Mouse (Mus musculus): ENCODE measurements around the gene Tcl1b3.
A peak's percentile ranks its signal among the peaks of the same experiment; 100 is the strongest.
"Not testable (repeated sequence)": the region's sequence is repeated elsewhere in the genome, so short reads cannot be mapped to it uniquely, and the experiment has no call there.

The Tcl1b3 gene

DNA sequence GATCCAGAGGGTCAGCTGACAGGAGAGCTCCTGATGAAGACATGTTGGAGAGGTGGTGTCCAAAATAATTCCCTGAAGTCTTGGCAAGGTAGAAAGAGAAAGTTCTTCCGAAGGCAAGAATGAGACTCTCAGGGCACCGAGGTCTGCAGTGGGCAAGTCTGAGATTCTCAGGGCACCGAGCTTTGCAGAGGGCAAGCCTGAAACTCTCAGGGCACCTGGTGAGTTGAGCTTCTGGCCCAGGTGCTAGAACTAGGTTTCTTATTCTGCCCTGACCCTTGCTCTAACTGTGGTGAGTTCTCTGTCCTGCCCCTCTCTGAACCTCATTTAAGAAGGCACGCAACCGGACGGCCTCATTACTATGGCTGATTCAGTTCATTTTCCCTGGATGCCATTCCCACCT, at the start of gene Tcl1b3:
TSS of gene Tcl1b3 (plus strand) at position 301 of the 400 bp plus-strand sequence.
- not testable (repeated sequence) for DNase-seq

DNA sequence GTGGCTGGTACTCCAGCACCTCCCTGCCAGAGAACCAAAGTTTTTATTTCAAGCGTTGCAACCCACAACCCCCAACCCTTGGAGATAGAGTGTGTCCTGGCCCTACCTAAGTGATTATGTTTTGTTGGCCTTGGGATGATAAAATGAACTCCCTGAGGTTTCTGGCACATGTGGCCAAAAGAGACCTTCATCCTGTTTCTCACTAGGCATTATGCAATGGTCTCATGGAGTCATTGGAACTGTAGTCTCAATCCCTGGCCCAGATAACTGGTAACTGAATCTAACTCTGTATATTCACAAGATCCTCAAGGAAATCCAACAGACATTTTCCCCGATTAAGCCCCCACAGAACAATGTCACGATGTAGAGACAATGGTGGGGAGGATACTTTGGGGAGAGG, 47.7 kb upstream of the Tcl1b3 start:
- DNase-seq = no peak

DNA sequence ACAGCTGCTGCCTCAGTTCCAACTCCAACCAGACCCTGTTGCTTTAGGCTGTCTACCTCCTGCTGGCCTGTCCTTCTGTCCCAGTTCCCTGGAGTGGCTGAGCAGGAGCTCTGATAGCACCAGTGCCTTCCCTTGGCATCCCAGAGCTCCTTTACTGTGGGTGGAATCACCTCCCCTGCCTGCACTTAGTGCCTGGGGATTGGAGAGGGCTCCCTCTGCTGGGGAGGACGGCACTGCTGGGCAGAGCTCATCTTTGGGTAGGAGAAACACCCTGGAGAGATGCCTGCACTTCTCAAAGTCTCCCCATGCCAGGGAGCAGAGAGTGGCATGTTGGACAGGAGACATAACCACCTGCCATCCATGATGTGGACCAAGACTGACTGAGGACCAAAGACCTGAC, 45.9 kb upstream of the Tcl1b3 start:
- not testable (repeated sequence) for DNase-seq

DNA sequence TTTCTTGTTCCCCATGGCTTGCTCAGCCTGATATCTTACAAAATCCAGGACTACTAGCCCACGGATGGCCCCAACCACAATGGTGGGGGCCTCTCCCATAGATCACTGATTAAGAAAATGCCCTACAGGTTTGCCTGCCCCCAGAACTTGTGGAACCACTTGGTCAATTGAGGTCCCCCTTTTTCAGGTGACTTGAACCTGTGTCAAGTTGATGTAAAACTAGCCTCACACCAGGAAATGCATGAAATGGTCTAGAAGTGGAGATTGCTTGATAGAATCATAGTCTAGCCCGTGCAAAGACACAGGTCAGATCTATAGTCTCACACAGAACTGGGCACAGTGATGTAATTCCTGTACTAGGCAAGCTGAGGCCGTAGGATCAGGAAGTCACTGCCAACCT, 45.1 kb upstream of the Tcl1b3 start, which contains the start of gene Tcl1b2:
TSS of gene Tcl1b2 (plus strand) at position 301 of the 400 bp plus-strand sequence.
- DNase-seq = no peak

DNA sequence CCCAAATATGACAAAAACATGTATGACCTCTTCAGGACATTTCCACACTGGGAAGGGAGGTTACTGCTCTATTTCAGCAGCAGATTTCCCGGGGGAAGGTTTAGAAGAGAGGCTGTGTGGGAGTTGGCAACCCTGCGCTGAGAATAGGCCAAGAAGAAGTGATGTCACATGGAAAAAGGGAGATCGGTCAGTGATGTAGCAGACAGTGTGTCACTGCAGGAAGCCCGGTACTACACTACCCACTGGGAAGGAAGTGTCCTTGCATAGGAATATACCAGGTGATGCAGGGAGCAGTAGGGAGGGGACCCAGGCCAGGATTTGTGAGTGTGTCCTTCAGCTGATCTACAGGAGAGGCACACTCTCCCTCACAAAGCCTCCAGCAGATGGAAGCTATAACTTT, 35.6 kb upstream of the Tcl1b3 start:
- DNase-seq = not testable (repeated sequence)

DNA sequence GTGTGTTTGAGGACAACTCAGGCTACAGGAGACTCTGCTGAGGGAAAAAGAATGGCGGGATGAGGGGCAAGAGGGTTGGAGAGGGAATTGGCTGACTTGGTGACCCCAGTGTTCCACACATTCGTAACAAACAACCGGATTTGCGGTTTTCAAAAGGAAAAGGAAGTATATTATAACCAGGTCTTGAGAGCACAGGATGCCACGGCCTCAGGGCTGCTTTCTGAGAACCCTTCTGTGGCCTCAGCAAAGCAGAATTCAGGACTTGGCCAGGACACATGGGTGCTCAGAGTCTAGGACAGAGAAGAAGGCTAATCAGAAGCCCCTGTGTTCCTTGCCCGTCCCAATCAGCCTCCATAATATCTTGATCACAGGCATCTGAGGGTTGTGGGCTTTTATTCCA, 32.0 kb upstream of the Tcl1b3 start:
- DNase-seq = no peak

DNA sequence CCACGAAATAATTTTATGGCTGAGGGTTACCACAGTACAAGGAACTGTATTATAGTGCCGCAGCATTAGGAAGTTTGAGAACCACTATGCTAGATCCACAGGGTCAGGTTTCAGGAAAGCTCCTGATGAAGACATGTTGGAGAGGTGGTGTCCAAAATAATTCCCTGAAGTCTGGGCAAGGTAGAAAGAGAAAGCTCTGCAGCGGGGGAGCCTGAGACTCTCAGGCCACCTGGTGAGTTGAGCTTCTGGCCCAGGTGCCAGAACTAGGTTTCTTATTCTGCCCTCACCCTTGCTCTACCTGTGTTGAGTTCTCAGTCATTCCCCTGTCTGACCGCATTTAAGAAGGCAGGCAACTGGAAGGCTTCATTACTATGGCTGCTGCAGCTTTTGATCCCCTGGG, 31.5 kb upstream of the Tcl1b3 start, which contains the start of gene Tcl1b1:
TSS of gene Tcl1b1 (plus strand) at position 301 of the 400 bp plus-strand sequence.
- no peak for DNase-seq

DNA sequence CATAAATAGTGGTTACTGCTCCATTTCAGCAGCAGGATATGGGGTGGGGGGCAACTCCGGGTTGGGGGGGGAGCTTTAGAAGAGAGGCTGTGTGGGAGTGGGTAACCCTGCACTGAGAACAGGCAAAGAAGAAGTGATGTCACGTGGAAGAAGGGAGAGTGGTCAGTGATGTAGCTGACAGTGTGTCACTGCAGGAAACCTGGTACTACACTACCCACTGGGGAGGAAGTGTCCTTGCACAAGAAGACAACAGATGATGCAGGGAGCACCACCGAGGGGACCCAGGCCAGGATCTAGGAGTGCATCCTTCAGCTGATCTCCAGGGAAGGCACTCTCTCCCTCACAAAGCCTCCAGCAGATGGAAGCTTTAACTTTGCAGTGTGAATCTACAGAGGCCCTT, 24.1 kb upstream of the Tcl1b3 start:
- no peak for DNase-seq

DNA sequence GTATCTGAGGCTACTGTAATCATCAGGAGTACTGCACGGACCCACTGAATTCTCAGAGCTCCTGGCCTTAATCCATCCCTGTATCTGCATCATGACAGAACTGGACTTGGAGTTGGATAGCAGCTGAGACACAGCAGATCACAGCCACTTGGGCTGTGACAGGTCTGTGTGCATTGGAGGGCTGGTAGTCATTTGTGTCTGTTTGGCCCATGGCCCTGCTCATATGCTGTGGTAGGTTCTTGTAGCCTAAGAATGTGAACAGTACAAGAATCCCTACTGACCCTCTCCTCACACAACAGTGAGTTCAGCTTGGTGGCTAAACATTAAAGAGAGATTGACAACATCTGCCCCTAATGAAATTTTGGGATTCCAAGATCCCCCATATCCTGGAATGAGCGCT, 17.5 kb upstream of the Tcl1b3 start:
- no peak for DNase-seq

DNA sequence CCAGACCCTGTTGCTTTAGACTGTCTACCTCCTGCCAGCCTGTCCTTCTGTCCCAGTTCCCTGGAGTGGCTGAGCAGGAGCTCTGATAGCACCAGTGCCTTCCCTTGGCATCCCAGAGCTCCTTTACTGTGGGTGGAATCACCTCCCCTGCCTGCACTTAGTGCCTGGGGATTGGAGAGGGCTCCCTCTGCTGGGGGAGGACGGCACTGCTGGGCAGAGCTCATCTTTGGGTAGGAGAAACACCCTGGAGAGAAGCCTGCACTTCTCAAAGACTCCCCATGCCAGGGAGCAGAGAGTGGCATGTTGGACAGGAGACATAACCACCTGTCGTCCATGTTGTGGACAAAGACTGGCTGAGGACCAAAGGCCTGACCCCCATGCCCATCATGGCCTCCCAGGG, 16.5 kb upstream of the Tcl1b3 start:
- peak; percentile 69 for DNase-seq

DNA sequence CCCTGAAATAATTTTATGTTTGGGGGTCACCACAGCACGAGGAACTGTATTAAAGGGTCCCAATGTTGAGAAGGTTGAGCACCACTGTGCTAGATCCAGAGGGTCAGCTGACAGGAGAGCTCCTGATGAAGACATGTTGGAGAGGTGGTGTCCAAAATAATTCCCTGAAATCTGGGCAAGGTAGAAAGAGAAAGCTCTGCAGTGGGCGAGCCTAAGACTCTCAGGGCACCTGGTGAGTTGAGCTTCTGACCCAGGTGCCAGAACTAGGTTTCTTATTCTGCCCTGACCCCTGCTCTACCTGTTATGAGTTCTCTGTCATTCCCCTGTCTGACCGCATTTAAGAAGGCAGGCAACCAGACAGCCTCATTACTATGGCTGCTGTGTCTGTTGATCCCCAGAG, 14.8 kb upstream of the Tcl1b3 start, which contains the start of gene Tcl1b5:
TSS of gene Tcl1b5 (plus strand) at position 301 of the 400 bp plus-strand sequence.
- not testable (repeated sequence) for DNase-seq

DNA sequence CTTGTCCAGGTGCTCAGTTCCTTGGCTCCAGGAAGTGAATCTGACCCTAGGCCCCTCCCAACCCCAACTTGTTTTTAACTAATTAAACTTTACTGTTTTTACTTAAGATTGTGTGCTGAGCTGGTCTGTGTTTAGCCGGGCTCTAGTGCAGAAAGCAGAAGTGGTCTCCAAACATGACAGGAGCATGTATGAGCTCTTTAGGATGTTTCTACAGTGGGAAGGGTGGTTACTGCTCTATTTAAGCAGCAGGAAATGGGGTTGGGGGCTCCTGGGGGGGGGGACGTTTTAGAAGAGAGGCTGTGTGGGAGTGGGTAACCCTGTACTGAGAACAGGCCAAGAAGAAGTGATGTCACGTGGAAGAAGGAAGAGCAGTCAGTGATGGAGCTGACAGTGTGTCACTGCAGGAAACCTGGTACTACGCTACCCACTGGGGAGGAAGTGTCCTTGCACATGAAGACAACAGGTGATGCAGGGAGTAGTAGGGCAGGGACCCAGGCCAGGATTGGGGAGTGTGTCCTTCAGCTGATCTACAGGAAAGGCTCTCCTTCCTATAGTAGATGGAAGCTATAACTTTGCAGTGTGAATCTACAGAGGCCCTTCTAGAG, 9.7 kb upstream of the Tcl1b3 start:
- DNase-seq = not testable (repeated sequence)

DNA sequence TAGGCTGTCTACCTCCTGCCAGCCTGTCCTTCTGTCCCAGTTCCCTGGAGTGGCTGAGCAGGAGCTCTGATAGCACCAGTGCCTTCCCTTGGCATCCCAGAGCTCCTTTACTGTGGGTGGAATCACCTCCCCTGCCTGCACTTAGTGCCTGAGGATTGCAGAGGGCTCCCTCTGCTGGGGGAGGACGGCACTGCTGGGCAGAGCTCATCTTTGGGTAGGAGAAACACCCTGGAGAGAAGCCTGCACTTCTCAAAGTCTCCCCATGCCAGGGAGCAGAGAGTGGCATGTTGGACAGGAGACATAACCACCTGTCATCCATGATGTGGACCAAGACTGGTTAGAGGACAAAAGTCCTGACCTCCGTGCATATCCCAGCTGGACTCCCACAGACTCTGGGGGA, 1.9 kb upstream of the Tcl1b3 start:
- DNase-seq = peak; percentile 18

DNA sequence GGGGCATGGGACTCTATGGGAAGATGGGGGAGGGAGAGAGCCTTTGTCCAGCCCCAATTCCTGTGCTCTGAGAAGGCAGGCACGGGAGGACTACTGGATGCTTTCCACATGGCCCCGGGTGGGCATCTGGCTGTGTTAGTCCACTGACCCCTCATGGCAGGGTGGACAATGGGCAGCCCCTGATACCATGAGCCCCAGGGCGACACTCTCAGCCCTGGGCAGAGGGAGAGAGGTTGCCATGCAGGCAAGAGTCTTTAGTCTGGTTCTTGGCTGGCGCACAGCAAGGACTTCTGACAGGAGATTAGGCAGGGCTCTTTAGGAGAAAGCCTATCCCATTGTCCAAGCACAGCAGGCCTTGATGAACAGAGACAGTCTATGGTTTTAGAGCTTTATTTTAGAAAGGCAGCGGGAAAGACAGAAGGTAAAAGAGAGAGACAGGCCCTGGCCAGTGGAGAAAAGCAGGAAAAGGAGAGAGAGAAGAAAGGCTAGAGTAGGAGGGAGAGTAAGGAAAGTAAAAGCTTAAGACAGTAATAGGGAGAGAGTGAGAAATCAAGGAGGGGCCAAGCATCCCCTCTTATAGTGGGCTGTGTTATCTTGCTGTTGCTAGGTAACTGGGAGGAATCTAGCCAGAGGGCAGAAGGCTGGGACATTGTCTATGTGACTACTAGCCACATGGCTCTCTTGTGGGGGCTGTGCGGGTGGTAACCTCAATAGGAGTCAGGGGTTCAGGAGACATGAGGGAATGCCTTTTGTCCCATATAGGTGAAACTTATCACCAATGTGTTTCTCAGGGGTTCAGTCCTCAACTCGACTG, 9.0 kb downstream of the Tcl1b3 start:
- DNase-seq = not testable (repeated sequence)

DNA sequence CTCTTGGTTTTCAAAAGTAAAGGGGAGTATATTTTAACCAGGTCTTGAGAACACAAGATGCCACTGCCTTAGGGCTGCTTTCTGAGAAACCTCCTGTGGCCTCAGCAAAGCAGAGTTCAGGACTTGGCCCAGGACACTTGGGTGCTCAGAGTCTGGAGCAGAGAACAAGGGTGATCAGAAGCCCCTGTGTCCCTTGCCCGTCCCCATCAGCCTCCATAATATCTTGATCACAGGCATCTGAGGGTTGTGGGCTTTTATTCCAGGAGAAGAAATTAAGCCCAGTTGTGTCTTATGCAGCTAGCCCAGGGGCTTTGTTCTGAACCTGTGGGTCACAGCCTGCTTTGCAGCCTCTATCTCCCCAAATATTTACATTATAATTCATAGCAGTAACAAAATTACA, 10.8 kb downstream of the Tcl1b3 start, which contains the start of gene Tcl1b4:
TSS of gene Tcl1b4 (plus strand) at position 301 of the 400 bp plus-strand sequence.
- not testable (repeated sequence) for DNase-seq

DNA sequence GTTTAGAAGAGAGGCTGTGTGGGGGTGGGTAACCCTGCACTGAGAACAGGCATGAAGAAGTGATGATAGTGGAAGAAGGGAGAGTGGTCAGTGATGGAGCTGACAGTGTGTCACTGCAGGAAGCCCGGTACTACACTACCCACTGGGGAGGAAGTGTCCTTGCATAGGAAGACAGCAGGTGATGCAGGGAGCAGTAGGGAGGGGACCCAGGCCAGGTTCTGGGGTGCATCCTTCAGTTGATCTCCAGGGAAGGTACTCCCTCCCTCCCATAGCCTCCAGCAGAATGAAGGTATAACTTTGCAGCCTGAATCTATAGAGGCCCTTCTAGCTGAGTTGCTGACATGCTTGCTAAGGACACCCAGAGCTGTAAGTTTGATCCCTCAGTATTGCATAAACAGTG, 16.2 kb downstream of the Tcl1b3 start:
- DNase-seq = no peak

DNA sequence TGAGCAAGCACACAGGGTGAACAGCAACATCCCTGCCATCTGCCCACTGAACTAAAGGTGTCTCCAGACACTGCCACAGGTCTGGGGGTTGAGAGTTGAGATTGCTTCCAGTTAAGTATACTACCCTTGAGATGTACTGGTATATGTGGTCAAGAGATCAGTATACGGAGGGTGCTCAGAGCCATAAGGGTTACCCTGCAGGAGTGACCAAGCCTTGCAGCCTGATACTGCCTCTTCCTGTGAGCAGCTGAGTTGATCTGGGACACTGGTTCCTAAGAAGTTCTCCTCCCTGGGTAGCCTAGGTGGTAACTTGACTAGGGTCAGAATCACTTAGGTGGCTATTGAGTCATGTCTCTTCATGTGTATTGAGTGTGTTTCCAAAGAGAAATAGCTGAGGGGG, 17.6 kb downstream of the Tcl1b3 start:
- DNase-seq = no peak

DNA sequence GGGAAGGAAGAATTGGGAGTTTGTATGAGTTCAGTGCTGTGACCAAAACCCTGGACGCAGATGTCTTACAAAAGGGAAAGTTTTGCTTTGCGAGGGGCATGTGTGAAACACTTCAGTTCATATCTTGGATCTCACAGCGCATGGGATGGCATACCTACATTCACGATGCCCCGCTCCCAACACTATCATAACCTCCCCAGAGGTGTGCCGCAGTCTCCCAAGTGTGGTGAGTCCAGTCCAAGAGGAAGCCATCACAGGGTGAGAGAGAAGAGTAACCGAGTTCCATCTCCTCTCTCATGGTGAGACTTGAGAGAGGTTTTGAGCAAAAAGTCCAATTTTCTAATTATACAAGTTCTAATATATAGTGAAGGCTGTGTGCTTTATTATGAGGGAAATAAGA, 18.4 kb downstream of the Tcl1b3 start:
- DNase-seq = no peak

DNA sequence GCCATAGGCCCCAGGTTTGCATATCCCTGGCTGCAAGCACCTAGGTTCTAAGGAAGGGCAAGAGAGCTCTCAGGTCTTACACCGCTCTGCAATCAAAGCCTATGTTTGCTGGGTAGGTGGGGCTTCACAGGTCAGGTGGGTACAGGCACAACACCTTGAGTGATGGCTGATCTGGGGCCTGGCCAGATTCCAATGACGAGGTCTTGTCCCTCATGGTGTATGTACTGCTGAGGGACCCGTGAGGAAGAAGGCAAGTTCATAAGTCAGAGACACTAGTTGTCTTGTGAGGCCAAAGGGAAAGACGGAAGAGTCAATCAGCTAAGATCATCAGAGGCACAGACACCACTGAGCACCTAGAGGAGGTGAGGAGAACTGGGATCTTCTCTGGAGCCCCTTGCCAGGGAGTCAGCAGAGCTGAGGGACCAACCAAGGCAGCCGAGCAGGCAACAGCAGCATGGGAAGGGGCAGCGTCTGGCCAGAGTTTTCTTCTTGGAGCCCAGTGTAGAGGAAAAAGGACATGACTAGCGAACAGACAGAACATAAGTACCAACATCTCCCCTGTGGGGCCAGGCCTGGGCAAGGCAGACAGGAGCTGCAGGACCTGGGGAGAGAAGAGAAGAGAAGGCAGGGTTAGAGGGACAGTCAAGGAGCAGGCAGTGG, 26.4 kb downstream of the Tcl1b3 start:
- DNase-seq = no peak

DNA sequence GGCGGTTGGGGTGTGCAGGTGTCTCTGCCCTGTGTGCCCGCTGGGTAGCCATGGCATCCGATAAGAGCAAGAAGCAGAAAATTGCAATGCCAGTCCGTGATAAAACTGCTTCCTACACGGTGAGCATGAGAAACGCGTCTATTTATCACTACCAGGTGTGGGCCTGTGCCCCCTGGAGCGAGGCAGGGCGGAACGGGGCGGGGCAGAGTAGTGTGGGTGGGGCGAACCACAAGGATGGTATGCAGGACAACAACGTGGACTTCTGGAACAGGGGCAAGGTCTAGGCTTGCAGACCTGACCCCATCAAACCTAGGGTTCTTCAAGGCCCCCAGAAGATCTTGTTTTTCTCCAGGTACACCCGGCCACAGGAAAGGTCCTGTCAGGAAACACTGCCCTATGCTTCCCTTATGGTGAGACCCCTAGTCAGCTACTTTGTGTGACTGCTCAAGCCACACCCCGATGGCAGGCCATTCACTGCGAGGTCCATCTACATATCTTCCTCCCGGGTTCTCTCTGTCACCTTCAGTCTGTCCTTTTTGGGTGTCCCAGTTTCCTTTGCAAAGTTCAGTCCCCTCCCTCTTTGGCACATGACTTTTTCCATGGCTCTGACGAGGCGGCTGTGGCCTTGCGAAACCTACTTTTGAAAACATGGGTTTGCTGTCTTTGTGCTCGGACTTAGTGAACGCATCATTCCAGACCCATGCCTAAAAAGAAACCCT, 31.9 kb downstream of the Tcl1b3 start, which contains the start of gene Tcl1:
TSS of gene Tcl1 (minus strand) at position 193 of the 719 bp plus-strand sequence.
- DNase-seq = no peak

DNA sequence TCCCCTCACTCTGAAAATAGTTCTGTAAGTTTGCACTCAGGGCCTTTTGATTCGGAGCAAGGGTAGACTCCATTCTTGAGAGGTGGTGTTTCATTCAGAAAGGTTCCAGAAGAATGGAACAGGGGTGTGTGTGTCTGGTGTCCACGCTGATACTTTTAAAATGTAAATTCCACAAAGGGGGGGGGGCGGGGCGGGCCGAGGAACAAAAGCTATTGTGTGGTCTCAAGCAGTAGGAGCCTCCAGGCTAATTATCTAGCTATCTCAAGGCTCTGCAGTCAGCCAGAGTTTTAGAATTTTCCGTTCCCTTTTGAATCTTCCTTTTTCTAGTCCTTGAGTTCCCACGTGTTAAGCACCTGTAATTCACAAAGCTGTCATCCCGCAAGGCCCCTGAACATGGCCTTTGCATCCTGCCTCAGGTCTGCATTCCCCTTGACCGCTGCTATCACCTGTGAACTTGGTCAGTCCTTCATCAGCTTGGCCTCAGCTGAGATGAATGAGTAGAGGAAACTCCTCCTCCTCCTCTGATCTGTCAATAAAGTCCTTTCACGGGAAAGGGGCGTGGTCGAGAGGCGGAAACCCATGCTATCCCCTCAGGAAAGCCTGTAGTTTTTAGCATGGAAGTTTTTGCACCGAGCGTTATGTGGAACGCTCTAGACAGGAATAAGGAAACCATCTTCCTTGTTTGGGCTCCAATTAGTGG, 33.9 kb downstream of the Tcl1b3 start:
- no peak for DNase-seq

DNA sequence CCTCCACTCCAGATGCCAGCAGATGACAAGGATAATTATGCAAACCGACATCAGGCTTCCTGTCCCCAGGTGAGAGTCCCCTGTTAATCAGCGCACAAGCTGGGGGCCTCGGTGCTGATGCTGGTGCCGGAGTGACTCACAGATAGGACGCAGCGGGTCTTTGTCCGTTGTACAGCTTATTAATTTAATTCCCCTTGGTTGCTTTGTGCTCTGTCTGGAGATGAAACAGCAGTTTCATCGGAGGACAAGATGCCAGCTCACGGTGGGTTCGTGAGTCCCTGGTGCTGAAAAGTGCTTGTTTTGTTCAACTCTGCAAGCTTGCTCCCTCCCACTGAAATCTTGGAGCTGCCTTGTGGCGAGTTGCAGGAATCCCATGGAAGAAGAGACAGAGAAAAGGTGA, 43.5 kb downstream of the Tcl1b3 start:
- no peak for DNase-seq

All from thymus, postnatal 14 days (tissue).